Mouse (Mus musculus): ENCODE results near the gene Cmbl.

The Cmbl gene

DNA sequence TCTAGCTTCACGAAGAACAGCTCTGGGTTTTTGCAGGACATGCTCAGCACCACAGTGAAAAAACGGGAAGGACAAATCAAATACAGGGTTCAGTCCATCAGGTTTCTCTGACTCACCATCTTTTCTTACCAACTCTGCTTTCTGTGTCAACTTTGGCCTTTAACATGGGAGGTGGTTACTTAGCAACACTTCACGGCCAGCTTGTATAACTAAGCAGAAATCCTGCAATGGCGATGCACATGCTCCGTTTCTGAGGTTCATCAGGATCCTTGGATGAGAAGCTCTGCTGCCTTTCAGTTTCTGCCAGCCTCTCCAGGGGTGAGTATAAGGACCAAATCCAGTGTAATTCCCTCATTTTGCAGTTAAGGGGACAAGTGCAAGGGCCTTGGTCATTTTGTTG is at the start of gene Cmbl:
TSS of gene Cmbl (plus strand) at position 206 of the 400 bp plus-strand sequence.
- no peak for DNase-seq (ENCODE audit: extremely low spot score, low spot score)

DNA sequence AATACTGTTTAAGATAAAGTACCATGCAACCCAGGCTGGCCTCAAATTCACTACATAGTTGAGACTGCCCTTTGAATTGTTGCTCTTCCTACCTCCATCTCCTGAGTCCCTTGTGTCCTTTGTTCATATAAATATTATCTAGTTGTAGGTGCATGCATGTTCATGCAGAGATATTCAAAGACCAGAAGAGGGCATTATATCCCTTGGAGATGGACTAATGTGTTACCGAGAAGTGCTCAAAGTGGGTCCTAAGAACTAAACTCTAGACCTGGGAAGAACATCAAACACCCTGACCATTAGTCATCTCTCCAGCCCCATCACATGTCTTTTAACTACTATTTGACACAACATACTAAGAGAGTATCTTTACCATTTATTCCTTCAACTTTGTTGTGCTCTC is 48.0 kb upstream of the Cmbl start:
- no peak for DNase-seq (ENCODE audit: extremely low spot score, low spot score)

DNA sequence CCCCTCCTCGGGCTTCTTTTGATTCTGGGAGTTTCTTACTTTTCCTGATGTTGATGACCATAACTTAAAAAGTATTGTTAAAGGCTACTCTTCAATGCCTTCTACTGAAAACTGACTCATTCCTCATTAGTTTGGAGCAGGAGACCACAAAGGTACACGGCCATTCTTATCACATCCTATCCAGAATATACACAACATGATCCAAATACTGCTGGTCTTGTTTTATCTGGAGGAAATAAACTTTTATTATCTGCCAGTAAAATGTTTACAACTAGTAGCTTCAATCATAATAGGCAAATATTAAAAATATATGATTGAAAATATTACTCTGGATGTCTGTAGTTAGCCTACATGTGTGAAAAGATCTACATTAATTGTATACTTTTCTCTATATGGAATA is 46.8 kb upstream of the Cmbl start:
- DNase-seq (ENCODE audit: extremely low spot score, low spot score), result no peak

DNA sequence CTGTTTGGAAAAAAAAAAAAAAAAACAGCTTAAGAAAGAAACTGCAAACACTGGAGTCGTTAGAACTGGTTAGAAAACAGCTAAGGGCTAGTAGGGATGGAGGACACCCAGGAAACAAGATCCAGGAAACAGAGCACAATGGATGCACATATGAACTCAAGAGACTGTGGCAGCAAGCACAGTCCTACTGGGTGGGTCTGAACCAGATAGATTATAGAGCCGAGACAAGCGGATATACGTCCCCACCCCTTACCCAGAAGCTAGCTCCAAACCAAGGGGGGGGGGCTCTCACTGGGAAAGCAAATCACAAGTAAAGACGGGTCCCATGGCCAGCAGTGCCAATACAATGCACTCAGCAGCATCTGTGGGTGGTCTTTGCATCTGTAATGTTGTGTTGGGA is 46.2 kb upstream of the Cmbl start:
- no peak for DNase-seq (ENCODE audit: extremely low spot score, low spot score)

DNA sequence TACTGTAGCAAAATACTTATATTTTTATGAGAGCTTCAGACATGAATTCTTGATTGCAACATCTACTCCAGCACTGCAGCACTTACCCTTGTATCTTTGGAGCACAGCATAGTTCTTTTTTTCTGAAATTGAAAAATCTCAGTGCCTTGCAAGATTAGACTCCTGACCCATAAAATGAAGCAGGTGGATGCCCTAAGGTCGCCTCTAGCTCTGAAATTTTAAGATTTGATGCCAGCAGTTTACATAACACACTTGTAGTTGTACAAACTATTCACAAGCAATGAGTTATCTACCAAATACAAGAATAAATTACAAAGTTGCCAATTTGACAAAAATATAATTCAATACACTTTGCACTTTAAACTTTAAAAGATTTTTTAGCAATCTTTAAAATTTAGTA is 38.7 kb upstream of the Cmbl start:
- DNase-seq (ENCODE audit: extremely low spot score, low spot score), result no peak

DNA sequence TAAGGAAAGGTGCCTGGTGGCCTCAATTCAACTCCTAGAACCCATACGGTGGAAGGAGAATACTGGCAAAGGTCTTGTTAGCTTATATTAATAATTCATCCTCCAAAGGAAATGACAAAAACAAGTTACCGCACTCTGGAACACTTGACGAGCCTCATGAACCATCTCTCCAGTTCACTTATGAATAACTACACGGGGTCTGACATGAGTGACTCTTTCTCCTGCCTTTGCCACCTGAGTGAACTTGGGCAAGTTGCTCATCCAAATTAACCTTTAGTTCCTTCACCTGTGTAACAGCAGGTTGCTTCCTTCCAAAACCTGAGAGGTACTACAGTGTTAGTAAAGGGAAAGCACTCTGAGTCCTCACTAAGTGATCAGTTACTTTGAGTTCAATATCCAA is 36.7 kb upstream of the Cmbl start:
- no peak for DNase-seq (ENCODE audit: extremely low spot score, low spot score)

DNA sequence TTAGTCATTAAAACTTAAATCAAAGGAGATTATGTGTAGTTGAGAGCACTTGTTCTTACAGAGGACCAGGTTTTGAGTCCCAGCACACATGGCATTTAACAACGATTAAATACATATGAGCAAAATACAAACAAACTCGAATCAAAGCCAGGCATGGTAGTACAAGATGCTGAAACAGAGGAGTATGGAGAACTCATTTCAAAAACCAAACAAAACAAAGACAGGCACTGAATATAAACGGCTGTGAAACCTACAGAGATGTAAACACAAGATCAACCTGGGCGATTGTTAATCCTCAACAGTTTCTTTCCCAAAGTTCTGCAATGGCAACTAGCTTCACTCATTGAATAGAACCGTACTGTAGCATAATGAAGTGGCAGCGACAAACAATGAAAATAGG is 36.1 kb upstream of the Cmbl start:
- DNase-seq (ENCODE audit: extremely low spot score, low spot score), result no peak

DNA sequence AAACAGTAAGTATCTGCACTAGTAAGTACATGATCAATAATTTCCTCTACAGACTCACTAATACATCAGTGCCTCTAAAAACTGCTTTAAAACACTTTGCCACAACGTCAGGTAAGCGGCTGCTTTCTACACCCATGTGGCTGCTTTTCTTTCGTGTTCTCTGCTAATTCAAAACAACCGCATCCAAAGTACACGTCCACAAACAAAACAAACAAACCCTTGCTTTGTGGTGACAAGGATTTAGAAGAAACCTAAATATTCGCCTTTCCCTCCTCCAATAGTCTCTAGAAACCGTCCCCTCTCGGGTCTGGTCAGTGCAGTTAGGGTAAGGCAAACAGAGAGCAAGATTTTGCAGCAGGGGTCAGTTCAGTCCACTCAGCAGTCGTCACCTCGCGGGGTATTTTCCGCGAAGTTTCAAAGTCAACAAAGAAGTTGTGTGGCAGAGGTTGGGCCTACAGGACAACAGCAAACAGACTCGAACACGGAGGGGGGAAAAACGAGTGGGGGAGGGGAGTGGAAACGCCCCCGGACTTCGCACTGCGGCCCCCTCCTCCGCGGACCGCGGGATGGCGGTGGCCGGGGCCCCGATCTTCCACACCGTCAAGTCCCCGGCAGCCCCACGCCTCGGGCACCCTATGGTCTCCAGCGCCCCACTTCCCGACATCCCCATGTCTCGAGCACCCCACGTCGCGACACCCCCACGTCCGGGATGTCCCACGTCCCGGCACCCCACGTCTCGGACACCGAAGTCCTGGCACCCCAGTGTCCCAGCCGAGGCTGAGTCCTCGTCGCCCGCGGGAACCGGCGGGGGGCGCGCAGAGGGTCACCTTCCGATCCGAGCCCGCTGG is 35.2 kb upstream of the Cmbl start:
- DNase-seq (ENCODE audit: extremely low spot score, low spot score), result peak; percentile 70

DNA sequence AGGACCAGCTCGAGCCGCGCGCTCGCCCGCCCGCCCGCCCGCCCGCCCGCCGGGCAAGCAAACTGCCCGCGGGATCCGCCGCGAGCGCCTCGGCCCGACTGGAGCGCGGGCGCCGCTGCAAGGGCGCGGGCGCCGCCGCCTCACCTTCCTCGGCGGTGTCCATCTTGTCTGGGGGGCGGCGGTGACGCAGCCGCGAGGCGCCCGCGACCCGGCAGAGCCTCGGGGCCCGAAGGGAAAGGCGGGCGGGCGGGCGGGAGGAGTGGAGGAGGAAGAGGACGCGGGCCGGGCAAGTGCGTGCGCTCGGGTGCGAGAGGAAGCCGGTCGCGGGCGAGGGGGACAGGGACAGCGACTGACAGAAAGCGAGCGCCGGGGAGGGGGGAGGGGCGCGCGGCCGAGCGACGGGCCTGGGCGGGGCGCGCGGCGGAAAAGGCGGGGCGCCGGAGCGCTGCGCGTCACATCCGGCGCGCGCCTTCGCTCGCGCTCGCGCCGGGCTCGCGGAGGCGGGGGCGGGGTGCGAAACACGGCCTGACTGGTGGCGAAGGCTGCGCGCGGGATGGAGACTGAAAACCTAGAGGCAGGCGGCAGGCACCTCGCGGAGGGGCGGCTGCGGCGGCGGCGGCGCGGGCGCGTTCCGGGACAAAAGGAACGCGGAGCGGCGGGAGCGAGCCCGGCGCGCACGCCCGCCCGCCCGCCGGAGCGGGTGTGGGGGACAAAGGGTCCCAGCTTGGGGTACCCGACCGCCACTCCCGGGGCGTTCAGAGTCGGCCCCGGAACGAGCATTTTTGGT is 34.3 kb upstream of the Cmbl start, which contains the start of gene March6:
TSS of gene March6 (minus strand) at position 395 of the 787 bp plus-strand sequence.
- DNase-seq (ENCODE audit: extremely low spot score, low spot score), result peak; percentile 90

DNA sequence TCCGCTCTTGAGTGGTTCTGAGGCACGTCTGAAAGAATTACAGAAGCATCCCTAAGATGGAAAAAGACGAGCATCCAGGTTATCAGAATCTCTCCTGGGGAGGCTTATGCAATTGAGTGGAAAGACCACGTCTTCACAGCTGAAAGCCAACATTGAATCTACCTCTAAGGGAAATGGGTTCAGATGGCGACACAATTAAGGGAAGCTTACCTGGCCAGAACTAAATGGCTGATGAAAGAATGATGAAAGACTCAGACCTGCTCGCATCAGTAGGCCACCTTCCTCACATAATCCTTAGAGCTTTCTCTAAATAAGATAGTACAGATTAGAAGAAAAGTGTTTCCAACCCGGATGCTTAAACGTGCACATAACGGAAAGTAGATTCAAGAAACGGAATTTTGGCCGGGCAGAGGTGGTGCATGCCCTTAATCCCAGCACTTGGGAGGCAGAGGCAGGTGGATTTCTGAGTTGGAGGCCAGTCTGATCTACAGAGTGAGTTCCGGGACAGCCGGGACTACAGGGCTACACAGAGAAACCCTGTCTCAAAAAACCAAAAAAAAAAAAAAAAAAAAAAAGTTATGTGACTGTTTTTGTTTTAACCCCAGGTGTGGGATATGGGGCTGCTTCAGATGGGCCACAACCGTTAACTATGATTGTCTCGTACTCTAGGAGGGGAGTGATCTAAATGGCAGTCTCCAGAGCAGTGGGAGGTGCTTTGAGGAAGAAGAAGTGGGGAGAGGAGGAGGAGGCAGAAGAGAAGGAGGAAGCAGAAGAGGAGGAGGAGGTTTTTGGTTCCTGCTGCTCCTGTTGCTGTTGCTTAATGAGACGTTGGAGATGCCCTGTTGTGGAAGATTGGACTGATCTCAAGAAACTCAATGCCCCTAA is 33.5 kb upstream of the Cmbl start:
- no peak for DNase-seq (ENCODE audit: extremely low spot score, low spot score)

DNA sequence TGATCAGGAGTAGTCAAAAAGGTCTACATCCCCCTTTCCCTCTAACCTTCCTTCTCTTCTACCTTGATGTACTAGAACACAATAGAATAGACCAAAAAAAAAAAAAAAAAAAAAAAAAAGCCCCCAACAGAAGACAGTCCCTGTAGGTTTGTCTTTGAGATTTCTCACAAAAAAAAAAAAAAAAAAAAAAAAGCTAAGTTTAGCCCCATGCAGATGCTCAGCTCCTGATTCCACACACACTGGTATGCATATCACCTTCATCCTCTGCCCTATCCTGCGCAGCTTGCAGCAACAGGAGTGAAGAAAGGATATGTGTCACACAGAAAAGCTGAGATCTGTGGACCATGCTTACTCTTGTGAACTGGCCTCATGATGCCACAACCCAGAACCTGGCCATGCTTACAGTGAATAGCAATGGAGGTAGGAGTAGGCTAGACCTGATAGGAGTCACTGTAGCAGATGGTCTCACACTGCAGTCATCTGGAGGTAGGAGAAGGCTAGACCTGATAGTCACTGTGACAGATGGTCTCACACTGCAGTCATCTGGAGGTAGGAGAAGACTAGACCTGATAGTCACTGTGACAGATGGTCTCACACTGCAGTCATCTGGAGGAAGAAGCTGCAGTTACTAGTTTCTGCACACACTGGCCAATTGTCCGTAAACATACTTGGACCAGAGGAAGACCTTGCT is 32.7 kb upstream of the Cmbl start:
- no peak for DNase-seq (ENCODE audit: extremely low spot score, low spot score)

DNA sequence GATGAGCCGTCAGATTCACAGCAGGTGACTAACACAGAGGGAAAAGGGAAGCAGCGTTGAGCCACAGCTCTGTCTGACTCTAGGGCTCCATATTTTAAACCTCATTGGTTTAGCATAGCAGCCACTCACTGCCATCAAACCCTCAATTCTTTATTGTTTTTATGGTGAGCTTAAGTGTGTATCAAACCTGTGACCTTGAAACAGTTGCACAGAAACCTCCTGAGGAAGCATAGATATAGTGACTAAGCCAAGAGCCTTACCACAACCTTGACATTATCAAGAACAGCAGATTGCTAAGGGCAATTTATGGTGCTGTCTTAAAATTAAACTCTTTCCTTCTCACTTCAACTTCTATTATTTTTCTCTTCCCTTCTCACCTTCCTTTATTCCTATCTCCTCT is 31.7 kb upstream of the Cmbl start:
- no peak for DNase-seq (ENCODE audit: extremely low spot score, low spot score)

DNA sequence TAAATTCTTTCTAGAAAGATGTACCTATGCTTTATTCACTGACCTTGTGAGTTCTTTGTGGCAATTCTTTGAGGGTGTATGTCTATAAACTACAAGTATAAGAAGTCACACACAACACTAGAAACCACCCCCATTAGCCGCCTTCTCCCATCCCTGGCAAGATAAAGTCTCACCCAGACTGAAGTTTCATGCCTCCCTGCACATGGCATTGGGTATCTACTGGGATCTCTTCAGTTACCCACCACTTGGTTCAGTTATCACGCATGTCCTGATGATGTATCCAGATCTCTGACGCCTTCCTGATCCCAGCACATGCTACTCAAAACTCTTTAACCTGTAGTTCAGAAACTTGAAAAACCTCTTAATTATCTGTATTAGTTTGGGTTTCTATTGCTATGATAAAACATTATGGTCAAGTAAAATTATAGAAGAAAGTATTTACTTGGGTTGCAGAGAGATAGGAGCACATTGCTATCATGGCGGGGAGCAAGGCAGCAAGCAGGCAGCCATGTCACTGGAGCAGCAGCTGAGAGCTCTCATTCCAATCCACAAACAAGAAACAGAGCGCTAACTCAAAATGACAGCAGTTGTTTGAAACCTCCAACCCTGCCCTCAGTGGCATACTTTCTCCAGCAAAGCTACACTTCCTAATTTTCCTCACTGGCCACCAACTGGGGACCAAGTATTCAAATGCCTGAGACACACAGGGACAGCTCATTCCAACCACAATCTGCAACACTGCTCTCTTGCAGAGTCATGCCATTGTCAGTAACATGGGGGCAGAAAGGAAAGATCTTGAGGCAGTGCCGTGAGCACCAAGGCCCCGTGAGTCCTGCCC is 30.5 kb upstream of the Cmbl start:
- no peak for DNase-seq (ENCODE audit: extremely low spot score, low spot score)

DNA sequence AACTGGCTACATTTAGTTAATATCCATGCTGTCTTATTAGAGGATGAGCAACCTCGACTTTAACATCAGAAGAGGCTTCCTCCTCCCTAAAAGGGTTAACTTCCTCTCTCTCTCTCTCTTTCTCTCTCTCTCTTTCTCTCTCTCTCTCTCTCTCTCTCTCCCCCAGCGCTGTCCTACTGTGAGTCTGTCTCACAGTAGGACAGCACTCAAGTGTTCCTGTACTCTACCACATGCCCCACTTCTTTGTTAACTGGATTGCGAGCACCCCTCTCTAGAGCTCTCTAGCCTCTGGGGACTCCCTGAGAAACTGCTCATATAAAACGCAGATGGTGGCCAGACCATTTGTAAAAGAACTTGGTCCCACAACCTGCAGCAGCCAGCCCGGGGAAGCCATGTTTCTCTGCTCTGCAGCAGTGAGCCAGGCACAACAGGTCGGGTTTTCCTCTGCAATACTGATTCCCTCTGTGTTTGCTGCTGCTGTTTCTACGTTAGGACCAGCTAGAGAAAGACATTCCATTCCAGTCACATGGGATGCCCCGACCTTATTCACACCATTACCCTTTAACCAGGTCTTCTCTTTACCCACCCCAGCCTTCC is 29.8 kb upstream of the Cmbl start:
- no peak for DNase-seq (ENCODE audit: extremely low spot score, low spot score)

DNA sequence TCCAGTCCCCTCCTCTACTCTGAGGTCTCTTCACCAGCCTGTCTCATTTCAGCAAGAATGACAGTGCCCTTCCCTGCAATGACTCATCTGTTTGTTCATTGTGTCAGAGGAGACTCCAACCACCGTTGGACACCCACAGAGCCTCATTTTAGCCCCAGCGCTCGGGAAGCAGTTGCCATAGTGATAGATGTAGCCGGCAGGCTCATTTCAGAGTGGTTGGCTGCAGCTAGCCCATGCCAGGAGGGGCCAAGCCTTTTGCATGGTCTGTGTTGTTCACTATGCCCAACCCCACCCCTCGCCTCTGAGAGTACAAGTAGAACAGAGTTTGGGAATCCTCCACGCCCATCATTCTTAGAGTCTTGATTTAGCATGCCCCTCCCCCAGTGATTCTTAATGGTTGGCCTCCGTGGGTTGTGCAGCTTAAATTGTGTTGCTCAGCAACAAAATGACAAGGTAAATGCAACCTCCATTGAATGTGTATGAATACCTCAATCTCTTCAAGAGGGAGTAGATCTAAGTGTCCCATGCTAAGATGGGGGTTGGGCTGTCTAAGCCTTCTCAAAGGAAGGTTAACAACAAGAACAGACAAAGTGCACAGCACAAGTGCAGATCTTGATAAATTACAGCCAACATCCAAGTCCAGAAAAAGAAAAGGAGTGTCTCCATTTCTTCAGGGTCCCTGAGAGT is 29.0 kb upstream of the Cmbl start:
- DNase-seq (ENCODE audit: extremely low spot score, low spot score), result peak; percentile 62

DNA sequence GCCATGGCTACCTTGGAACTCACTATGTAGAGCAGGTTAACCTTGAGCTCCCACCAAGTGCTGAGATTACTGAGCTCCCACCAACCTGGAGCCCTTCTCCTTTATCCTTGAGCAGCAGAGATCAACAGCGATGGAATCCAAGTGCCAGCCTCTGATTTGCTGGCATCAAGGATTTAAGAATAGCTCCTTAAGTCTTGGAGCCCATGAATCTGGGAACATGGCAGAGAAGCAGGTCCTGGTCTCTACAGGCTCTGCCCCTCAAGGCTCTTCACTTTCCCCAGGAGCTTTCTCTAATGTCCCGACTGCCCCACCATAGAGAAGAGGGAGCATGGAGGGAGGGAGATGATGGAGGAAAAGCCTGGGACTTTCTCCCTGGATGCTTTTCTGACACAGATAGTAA is 27.5 kb upstream of the Cmbl start:
- DNase-seq (ENCODE audit: extremely low spot score, low spot score), result no peak

DNA sequence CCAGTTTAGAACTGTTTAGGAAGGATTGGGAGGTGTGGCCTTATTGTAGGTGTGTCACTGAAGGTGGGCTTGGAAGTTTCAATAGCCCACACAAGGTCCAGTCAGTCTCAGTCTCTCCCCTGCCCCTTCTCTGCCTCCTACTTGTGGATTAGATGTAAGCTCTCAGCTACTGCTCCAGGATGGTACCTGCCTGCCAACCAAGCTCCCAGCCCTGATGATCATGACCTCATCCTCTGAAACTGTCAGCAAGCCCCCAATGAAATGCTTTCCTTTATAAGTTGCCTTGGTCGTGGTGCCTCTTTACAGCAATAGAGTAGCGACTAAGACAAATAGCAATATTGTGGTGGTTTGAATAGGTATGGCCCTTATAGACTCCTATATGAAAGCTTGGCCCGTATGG is 26.8 kb upstream of the Cmbl start:
- no peak for DNase-seq (ENCODE audit: extremely low spot score, low spot score)

DNA sequence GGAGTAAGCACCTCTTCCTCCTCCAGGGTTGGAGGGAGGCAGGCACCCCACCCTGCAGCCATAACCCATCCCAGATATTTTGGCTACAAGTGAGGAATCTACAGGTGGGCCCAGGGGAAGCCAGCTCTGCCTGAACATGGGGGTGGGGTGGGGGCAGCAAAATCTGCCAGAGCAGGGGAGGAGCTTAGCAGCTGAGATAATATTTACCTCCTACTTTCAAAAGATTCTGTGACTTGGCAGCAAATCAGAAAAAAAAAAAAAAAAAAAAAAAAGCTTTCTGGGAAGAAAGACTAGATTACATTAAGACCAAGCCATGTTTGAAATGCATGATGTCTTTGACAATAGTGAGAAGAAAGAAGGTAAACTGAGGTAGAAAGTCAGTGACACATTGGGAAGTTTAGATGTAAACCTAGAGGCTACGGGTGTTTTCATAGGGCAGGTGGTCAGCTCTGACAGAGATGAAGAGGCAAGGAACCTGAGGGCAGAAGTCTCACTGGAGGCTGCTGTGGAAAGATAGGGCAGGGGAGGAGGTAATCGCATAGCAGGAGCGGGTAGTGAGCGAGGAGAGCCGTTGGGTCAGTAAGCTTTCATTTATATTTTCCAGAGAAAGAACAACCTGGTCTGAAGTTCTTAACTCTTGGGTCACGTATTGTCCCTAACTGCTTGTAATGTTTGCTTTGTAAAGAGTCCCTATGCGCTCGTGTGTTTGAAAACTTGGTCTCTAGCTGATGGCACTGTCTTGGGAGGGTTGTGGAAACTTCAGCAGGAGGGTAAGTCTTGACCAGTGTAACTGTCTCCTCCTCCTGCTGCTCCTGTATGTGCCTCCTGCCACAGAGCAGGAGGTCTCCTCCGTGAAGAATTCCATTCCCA is 25.3 kb upstream of the Cmbl start:
- DNase-seq (ENCODE audit: extremely low spot score, low spot score), result no peak
